In the genomic region with DNA sequence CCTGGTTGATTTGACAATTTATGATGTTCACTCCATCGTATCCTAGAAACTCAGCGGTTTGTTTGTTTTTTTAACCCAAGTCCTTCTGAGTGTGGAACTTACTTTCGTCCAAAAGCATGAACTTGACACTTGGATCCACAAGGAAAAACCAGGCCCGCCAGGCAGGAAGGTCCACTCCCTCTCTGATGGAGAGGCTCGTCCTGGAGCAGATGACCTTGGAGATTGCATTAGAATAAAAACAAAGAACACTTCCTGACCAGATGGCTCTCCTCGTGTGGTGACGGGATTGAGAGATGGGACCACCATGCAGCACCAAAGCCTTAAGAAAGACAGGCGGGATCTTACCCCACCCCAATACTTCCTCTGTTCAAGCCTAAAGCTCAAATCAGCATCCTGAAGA, we compare ENCODE assay signal across 12 mouse cellular contexts. TPM values are rescaled to one million over a fixed set of nuclear protein-coding genes. Genes with fewer than 3 reads are reported as not detected.
A peak's percentile ranks its signal among the peaks of the same experiment; 100 is the strongest.
DNase-seq lines count a peak whose midpoint lies in the region; ATAC-seq and TF ChIP-seq lines count a peak whose summit lies in the region.
"Had no signal": no experiment of that assay in that cellular context is flagged by ENCODE, and none has a peak within 500 bp of the region (broad histone marks: within the 10 kb centered on the region; RNA-seq: fewer than 3 reads in every experiment).

No protein-coding gene starts in this region.

- H3K4me1 ChIP-seq in ES-Bruce4 (ENCODE audit: control insufficient read depth, insufficient read depth, low read length): peaks cover 6% of the 10 kb centered on the region
- 0 out of 2 replicates have a peak, but pooled peaks cover 2% of the 10 kb centered on the region for H3K4me1 ChIP-seq in heart, embryonic 15.5 days (replicated peaks)
- H3K4me1 ChIP-seq: forebrain, embryonic 15.5 days; liver, embryonic 15.5 days had no signal

- no peak overlapping the region for H3K4me3 ChIP-seq in ES-Bruce4 (ENCODE audit: low read depth, low read length)
- no peak overlapping the region for H3K4me3 ChIP-seq in heart, embryonic 15.5 days
- H3K4me3 ChIP-seq: forebrain, embryonic 15.5 days; liver, embryonic 15.5 days had no signal

- DNase-seq in adrenal gland, adult 8-10 months: peak; percentile 18
- no peak for DNase-seq in adrenal gland, adult 18-20 months (ENCODE audit: low spot score in 2 of 2)
- DNase-seq in kidney, postnatal 14 days: peak; percentile 66
- DNase-seq in testis, postnatal 10 days (ENCODE audit: low spot score): no peak
- no peak for DNase-seq in thymus, adult 18-20 months
- no peak for DNase-seq in spleen, adult 12 weeks (ENCODE audit: low spot score)
- DNase-seq: cerebellum, postnatal 10 days; right cerebral cortex, postnatal 14 days had no signal

- peak; percentile 96 for TF ChIP-seq EP300 in ES-Bruce4 (IDR thresholded peaks at IDR 0.05; ENCODE audit: insufficient read depth, low read depth, low read length)

- 43% methylated on average over 8 of the region's 8 CpGs for WGBS in heart, embryonic 15.5 days

- no peaks in the 10 kb centered on the region for H3K27me3 ChIP-seq in ES-Bruce4 (ENCODE audit: control insufficient read depth, insufficient read depth, low read length, poor library complexity, severe bottlenecking)
- H3K27me3 ChIP-seq in heart, embryonic 15.5 days: no peaks in the 10 kb centered on the region
- H3K27me3 ChIP-seq: forebrain, embryonic 15.5 days; liver, embryonic 15.5 days had no signal

- no peak overlapping the region for H3K4me2 ChIP-seq in heart, embryonic 15.5 days
- H3K4me2 ChIP-seq: forebrain, embryonic 15.5 days; liver, embryonic 15.5 days had no signal

- H3K36me3 ChIP-seq in ES-Bruce4 (ENCODE audit: control insufficient read depth, insufficient read depth, low read length, poor library complexity, severe bottlenecking): no peaks in the 10 kb centered on the region
- H3K36me3 ChIP-seq in heart, embryonic 15.5 days: no peaks in the 10 kb centered on the region
- H3K36me3 ChIP-seq: forebrain, embryonic 15.5 days; liver, embryonic 15.5 days had no signal

- no peak overlapping the region for H3K9ac ChIP-seq in ES-Bruce4 (ENCODE audit: low read depth, poor library complexity, severe bottlenecking)
- no peak overlapping the region for H3K9ac ChIP-seq in heart, embryonic 15.5 days
- H3K9ac ChIP-seq: forebrain, embryonic 15.5 days; liver, embryonic 15.5 days had no signal

- TF ChIP-seq POLR2A in ES-Bruce4 (IDR thresholded peaks at IDR 0.05; ENCODE audit: insufficient read depth, low read length): no peak

- 0 out of 2 replicates have a peak overlapping the region, but pooled peaks have one; percentile 15 for H3K27ac ChIP-seq in ES-Bruce4 (ENCODE audit: insufficient read depth, low read length)
- peak overlapping the region; percentile 46 for H3K27ac ChIP-seq in heart, embryonic 15.5 days
- H3K27ac ChIP-seq: forebrain, embryonic 15.5 days; liver, embryonic 15.5 days had no signal

- ATAC-seq in heart, embryonic 15.5 days (replicated peaks; ENCODE audit: insufficient number of reproducible peaks, insufficient read depth, low FRiP score, low read depth): peak; percentile 47; the same call in 1 of the 2 replicates
- ATAC-seq: forebrain, embryonic 15.5 days had no signal

- no peaks in the 10 kb centered on the region for H3K9me3 ChIP-seq in ES-Bruce4 (replicated peaks; ENCODE audit: control insufficient read depth, insufficient read depth, low read length, poor library complexity, severe bottlenecking)
- no peaks in the 10 kb centered on the region for H3K9me3 ChIP-seq in heart, embryonic 15.5 days (replicated peaks)
- H3K9me3 ChIP-seq: forebrain, embryonic 15.5 days; liver, embryonic 15.5 days had no signal

- TF ChIP-seq CTCF in ES-Bruce4 (IDR thresholded peaks at IDR 0.05; ENCODE audit: low read depth, low read length): no peak

RNA-seq across cellular contexts. Expression of a gene that starts 12.1 kb away (rescaled TPM):
- total RNA-seq in adrenal gland, adult 8-10 months (2022): 10 to 100 TPM in 1 of 4 experiments, 1 to 10 TPM in 3; 9.1 to 11.2 (median 9.5) TPM
- 10 to 100 TPM in 1 of 2 experiments, 1 to 10 TPM in 1; 7.3 to 13.7 TPM for total RNA-seq in adrenal gland, adult 18-20 months (2021)
- polyA plus RNA-seq in ES-Bruce4 (2011; ENCODE audit: insufficient read depth, insufficient read length, low read depth, missing spikeins): 0.54 TPM in 1 of 2 replicates, not detected in the other
- 0.33 and 0.35 TPM in 2 replicates for polyA plus RNA-seq in heart, embryonic 15.5 days (2015; fragmentation: Nextera tagmentation; extraction: Ambion mirVana)
- polyA plus RNA-seq: liver, embryonic 15.5 days had no signal

RNA-seq across cellular contexts. Expression of a gene that starts 51.6 kb away (rescaled TPM):
- total RNA-seq in adrenal gland, adult 8-10 months (2022): 10 to 100 TPM; 66.3 to 78.3 (median 75.6) TPM
- total RNA-seq in adrenal gland, adult 18-20 months (2021): 10 to 100 TPM; 74.0 to 78.2 TPM
- 74.5 and 75.6 TPM in 2 replicates for polyA plus RNA-seq in ES-Bruce4 (2011; ENCODE audit: insufficient read depth, insufficient read length, low read depth, missing spikeins)
- polyA plus RNA-seq in heart, embryonic 15.5 days (2015; fragmentation: Nextera tagmentation; extraction: Ambion mirVana): 92.0 and 94.9 TPM in 2 replicates

Comparison
In these comparisons a context has a peak if more than half of its experiments do, and no peak if none do; other contexts are left out.
1. DNase-seq: peak in adrenal gland, adult 8-10 months (single experiment) and kidney, postnatal 14 days (single experiment); none in adrenal gland, adult 18-20 months (0 of 2), testis, postnatal 10 days (single experiment), thymus, adult 18-20 months (0 of 2) and spleen, adult 12 weeks (single experiment).